Mouse (Mus musculus) regulatory T cell (primary cell): Measurements from ENCODE around the gene Lrrn4cl.

ENCODE experiments used
- in situ Hi-C: fragments of 300-600 bp; cut with MboI, MseI; formaldehyde crosslinking; loops from one replicate; pipeline ENCODE4 v1.15.1; 2025; ENCODE audit warnings: high pct_unique_total_duplicates

Gene Lrrn4cl

GRCm38 (mm10) chr19:8880311-8881033 is 29.9 kb downstream of the Lrrn4cl start, which contains the start of gene Uqcc3:
Gene Uqcc3, minus strand, starts transcription at chr19:8880923.
- in situ Hi-C loops, result loop anchor here (25.0 kb wide), 1 partner anchor 1107 kb away; the partner anchor contains the start of gene Fth1

DNA sequence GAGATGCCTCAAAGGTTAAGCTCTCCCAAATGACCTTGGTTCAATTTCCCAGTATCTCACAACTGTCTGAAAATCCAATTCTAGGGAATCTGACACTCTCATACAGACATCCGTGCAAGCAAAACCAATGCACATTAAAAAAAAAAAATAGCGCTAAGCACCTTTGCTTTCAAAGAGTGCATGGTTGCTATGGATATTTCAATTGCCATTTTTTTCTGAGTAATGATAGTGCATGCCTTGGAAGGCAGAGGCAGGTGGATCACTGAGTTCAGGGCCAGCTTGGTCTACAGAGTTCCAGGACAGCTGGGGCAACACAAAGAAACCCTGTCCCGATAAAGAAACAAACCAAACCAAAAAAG is 30.4 kb downstream of the Lrrn4cl start:
- in situ Hi-C loops, result loop anchor here (25.0 kb wide), 1 partner anchor 1106 kb away; the partner anchor contains the start of gene Fth1

DNA sequence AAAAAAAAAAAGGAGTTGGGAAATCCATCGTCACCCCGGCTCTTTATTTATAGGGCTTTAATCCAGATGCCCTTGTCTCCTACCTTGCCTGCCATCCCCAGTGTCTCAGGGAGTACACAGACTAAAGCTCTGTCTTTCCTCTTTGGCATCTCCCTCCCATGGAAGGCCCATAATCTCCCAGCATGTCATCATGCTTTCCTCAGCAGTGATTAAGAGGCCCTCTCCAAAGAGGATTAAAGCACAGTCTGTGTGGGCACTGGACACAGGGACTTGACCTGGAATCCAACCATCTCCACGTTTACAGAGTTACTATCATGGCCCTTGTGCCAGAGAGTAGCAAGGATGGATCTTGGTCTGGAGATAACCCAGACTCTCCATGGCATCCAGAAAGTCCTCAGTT is 33.0 kb downstream of the Lrrn4cl start, which contains the start of the genes Lbhd1 and Gm49403:
Gene Lbhd1 (plus strand): TSS at position 117 of the 400 bp plus-strand sequence.
Gene Gm49403 (plus strand): TSS at position 315 of the 400 bp plus-strand sequence.
- in situ Hi-C loops, result loop anchor here (25.0 kb wide), 1 partner anchor 1104 kb away; the partner anchor contains the start of gene Fth1

GRCm38 (mm10) chr19:8886916-8887584 is 36.5 kb downstream of the Lrrn4cl start:
- in situ Hi-C loops, result loop anchor here (25.0 kb wide), 1 partner anchor 1100 kb away; the partner anchor contains the start of gene Fth1

GRCm38 (mm10) chr19:8887585-8888463 is 37.3 kb downstream of the Lrrn4cl start:
- in situ Hi-C loops, result loop anchor here (25.0 kb wide), 1 partner anchor 1099 kb away; the partner anchor contains the start of gene Fth1

- in situ Hi-C loops, result loop anchor here (25.0 kb wide), 1 partner anchor 1099 kb away; the partner anchor contains the start of gene Fth1
Measured at GRCm38 (mm10) chr19:8888511-8889385, 38.2 kb downstream of the Lrrn4cl start, which contains the start of the genes 1810009A15Rik and Gm49416. Gene 1810009A15Rik, plus strand, starts transcription at chr19:8888853. Gene Gm49416, plus strand, starts transcription at chr19:8888926.

GRCm38 (mm10) chr19:8892829-8893766 is 42.5 kb downstream of the Lrrn4cl start, which contains the start of gene Ints5:
Gene Ints5, plus strand, starts transcription at chr19:8893005.
- in situ Hi-C loops, result loop anchor here (25.0 kb wide), 1 partner anchor 1094 kb away; the partner anchor contains the start of gene Fth1

- in situ Hi-C loops, result loop anchor here (5.0 to 25.0 kb wide), 2 partner anchors 58 to 1092 kb away; partner anchors contain the start of genes Bscl2, Fth1 and Gng3
Measured at GRCm38 (mm10) chr19:8895397-8895960, 44.9 kb downstream of the Lrrn4cl start.

- in situ Hi-C loops, result loop anchor here (5.0 to 25.0 kb wide), 2 partner anchors 59 to 1091 kb away; partner anchors contain the start of genes Bscl2, Fth1 and Gng3
Measured at GRCm38 (mm10) chr19:8896231-8896630, 45.7 kb downstream of the Lrrn4cl start.

GRCm38 (mm10) chr19:8897211-8897864 is 46.8 kb downstream of the Lrrn4cl start:
- in situ Hi-C loops, result loop anchor here (5.0 to 25.0 kb wide), 2 partner anchors 60 to 1090 kb away; partner anchors contain the start of genes Bscl2, Fth1 and Gng3

DNA sequence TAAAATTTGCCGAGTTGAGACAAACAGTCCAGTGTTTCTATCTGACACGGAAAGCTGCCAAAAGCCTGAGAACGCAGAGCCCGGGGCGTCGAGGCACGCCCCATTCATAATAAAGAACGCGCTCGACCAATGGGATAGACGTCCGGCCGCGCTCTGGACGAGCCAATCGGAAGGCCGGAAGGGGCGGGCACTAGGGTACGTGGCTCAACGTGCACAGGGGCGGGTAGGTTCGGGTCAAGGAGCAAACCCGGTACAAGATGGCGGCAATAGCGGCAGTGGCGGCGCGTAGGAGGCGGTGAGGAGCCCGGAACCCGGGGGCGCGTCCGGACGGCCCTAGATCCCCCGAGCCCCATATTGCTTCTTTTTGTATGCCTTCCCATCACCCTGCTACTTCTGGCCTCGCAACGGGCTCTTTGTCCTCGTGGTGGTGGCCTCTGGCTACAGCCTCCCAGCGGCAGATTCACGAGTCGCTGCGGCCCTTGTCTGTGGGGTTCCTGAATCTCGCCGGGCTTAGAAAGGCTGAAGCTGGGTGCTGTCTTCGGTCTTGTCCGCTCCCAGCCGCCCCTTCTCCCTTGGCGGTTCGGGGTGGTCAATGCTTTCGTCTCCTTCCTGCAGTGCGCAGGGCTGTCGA is 47.4 kb downstream of the Lrrn4cl start, which contains the start of gene Ganab:
Gene Ganab (plus strand): TSS at position 207 of the 631 bp plus-strand sequence.
- in situ Hi-C loops, result loop anchor here (5.0 to 25.0 kb wide), 2 partner anchors 61 to 1089 kb away; partner anchors contain the start of genes Bscl2, Fth1 and Gng3

- in situ Hi-C loops, result loop anchor here (5.0 to 25.0 kb wide), 2 partner anchors 61 to 1089 kb away; partner anchors contain the start of genes Bscl2, Fth1 and Gng3
Measured at GRCm38 (mm10) chr19:8898576-8898975, 48.0 kb downstream of the Lrrn4cl start.

DNA sequence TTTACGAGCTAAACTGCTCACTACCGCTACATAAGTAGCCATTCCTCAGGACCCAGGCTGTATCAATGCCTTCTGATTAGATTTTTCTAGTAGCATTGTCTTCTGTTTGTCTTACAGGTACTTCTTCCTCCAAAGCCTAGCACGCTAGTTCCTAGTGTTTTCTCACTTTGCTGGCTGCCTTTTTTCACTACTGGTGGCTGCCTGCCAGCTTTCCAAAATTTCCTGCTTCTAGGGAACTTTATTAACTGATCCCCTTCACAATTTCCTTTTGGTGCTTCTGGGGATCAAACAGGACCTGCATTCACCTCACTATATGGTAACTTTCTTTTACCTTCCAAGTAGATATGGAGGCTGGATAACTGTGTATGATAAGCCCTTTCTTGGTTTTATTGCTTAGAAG is 48.5 kb downstream of the Lrrn4cl start:
- in situ Hi-C loops, result loop anchor here (5.0 to 25.0 kb wide), 2 partner anchors 62 to 1088 kb away; partner anchors contain the start of genes Bscl2, Fth1 and Gng3

GRCm38 (mm10) chr19:8903412-8903811 is 52.8 kb downstream of the Lrrn4cl start:
- in situ Hi-C loops, result loop anchor here (5.0 to 10.0 kb wide), 3 partner anchors 34 to 1879 kb away; partner anchors contain the start of gene Eef1g
